Mouse (Mus musculus) bone marrow, adult 2 months (tissue): ENCODE measurements around the gene Dapk3.

ENCODE experiments used
- CTCF ChIP-seq: fragments of 200-500 bp; IDR thresholded peaks from 2 replicates; pipeline ENCODE4 v1.5.1; 2011; ENCODE audit warnings: low read length, control low read depth; ENCODE audit not compliant: control insufficient read depth, insufficient read depth
- POLR2A ChIP-seq: fragments of 200-500 bp; IDR thresholded peaks from 2 replicates; pipeline ENCODE4 v1.6.1; 2011; ENCODE audit warnings: low read depth, mild to moderate bottlenecking, control low read depth, low read length, borderline replicate concordance; ENCODE audit not compliant: control insufficient read depth

- no peak for TF ChIP-seq POLR2A
- no peak for TF ChIP-seq CTCF
These were observed 14.5 kb downstream of the Dapk3 start for GRCm38 (mm10) chr10:81197305-81197704.
